Mouse (Mus musculus) forebrain, embryonic 16.5 days (tissue): ENCODE data around the gene Ripor2. TPM values are rescaled to one million over a fixed set of nuclear protein-coding genes. Genes with fewer than 3 reads are reported as not detected.
A peak's percentile ranks its signal among the peaks of the same experiment; 100 is the strongest.

Experiments
- ATAC-seq: fragments of 200-750 bp; cut with Nextera tagmentation; 2 replicates; pipeline ENCODE4 v1.8.0; 2017; ENCODE audit warnings: mild to moderate bottlenecking, moderate library complexity
- H3K27ac ChIP-seq: fragments of 300-500 bp; sonication (generic); 2 replicates; pipeline ENCODE4 v1.5.1; 2014; ENCODE audit warnings: low read length, control low read depth
- H3K27me3 ChIP-seq: fragments of 300-500 bp; sonication (generic); replicated peaks from 2 replicates; pipeline ENCODE4 v1.6.1; 2014; ENCODE audit warnings: low read length; ENCODE audit not compliant: control insufficient read depth, insufficient read depth
- H3K36me3 ChIP-seq: fragments of 300-500 bp; sonication (generic); 2 replicates; pipeline ENCODE4 v1.6.1; 2014; ENCODE audit not compliant: control insufficient read depth, insufficient read depth
- H3K4me1 ChIP-seq: fragments of 300-500 bp; sonication (generic); replicated peaks from 2 replicates; pipeline ENCODE4 v1.6.1; 2014; ENCODE audit warnings: low read length; ENCODE audit not compliant: control insufficient read depth, insufficient read depth
- H3K4me2 ChIP-seq: fragments of 300-500 bp; sonication (generic); 2 replicates; pipeline ENCODE4 v1.6.1; 2014; ENCODE audit warnings: mild to moderate bottlenecking, low read length, control low read depth
- H3K4me3 ChIP-seq: fragments of 300-500 bp; sonication (generic); replicated peaks from 2 replicates; pipeline ENCODE4 v1.5.1; 2014; ENCODE audit warnings: mild to moderate bottlenecking, low read length, control low read depth
- H3K9ac ChIP-seq: fragments of 300-500 bp; sonication (generic); replicated peaks from 2 replicates; pipeline ENCODE4 v1.6.1; 2014; ENCODE audit warnings: low read depth, low read length, control low read depth
- H3K9me3 ChIP-seq: fragments of 300-500 bp; sonication (generic); 2 replicates; pipeline ENCODE4 v1.6.1; 2016; ENCODE audit warnings: low read length; ENCODE audit not compliant: control insufficient read depth
- WGBS: fragments of 180-500 bp; shearing (Covaris S2); extraction: QIAGEN DNeasy Blood & Tissue Kit; methylation state at CpG from one replicate; pipeline ENCODE4 v1.1.7; 2014; 5-methylcytosine and 5-hydroxymethylcytosine counted together
- polyA plus RNA-seq: library from polyadenylated mRNA; unstranded; fragments of >200 nt; fragmentation: Nextera tagmentation; extraction: Ambion mirVana; gene quantifications from 2 replicates; pipeline ENCODE4 v1.2.1, GENCODE M21; 2015

The Ripor2 gene
- polyA plus RNA-seq, 1 experiment from 2014 or later = 33.8 TPM

DNA sequence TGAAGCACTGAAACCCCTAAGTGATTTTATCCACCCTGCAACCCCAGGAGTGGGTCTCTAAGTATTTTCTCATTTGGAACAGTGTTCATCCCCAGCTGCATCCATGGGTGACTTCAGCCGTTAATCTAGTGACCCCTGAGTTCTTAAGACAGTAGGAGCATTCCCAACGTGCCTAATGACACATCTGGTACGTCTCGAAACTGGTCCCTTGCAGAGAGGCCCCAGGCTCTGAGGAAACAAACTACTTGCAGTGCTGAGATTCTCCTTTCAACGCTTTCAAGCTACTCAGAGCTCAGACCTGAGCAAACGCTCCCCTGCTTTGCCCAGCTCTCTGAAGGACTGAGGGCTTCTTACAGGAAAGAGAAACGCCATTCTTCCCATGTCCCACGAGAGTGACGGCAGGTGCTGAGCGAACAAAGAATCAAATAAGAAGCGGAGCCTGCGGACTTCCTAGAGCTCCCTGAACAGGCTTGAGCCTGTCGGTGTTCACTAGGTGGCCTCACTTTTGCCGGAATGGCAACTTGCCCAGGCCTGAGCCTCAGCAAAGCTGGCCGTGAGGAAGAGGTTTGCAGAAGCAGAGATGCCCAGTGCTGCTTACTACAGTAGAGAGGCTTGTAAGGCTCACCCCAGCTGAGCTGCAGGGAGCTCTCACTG lies 97.2 kb downstream of the Ripor2 start:
- H3K27me3 ChIP-seq = no peaks in the 10 kb centered on the region
- H3K4me2 ChIP-seq = no peak overlapping the region
- H3K4me1 ChIP-seq = 0 out of 2 replicates have a peak, but pooled peaks cover 3% of the 10 kb centered on the region
- no peaks in the 10 kb centered on the region for H3K36me3 ChIP-seq
- no peak for ATAC-seq
- H3K9me3 ChIP-seq = no peaks in the 10 kb centered on the region
- WGBS = 24% methylated on average over 15 of the region's 15 CpGs
- no peak overlapping the region for H3K9ac ChIP-seq
- no peak overlapping the region for H3K27ac ChIP-seq
- no peak overlapping the region for H3K4me3 ChIP-seq

DNA sequence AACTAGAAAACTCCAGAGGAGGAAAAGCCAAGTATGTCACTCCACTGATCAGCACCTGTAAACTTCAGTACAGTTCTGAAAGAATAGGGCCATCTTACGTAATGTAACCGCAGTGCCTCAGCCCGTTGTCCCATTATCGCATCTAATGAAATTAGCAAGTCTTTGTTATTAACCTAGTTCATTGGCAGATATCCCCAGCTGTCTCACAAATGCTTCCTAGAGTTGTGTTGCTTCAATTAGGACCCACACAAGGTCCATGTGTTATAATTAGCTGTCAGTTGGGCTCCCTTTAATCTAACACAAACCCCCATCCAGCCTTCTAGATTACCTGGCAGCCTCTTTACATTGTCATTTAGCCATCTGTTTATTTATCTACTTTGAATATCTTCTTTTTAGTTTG lies 99.0 kb downstream of the Ripor2 start:
- Histone ChIP-seq H3K9me3 (no peaks in the 10 kb centered on the region), H3K27ac (no peak overlapping the region), H3K4me3 (no peak overlapping the region), H3K9ac (no peak overlapping the region), H3K4me1 (0 out of 2 replicates have a peak, but pooled peaks cover 3% of the 10 kb centered on the region), H3K4me2 (no peak overlapping the region), H3K36me3 (no peaks in the 10 kb centered on the region), H3K27me3 (no peaks in the 10 kb centered on the region)
- 50% methylated on average over 4 of the region's 4 CpGs for WGBS
- ATAC-seq = no peak

DNA sequence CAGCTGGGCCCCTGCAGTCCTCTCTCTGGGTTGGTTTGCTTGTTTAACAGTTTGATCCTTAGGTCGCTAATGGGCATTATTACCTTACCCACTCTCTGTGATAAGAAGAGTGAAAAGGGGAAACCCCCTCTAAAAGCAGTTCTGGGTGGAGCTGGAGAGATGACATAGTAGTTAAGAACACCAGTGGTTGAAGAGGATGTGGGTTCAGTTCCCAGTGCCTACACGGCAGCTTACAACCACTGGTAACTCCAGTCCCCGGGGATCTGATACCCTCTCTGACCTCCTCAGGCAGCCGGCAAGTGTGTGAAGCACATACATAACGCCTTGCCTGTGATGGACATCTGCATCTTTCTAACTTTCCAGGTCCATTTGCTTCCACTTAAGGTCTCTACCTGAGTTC lies 100.4 kb downstream of the Ripor2 start:
- no peak overlapping the region for H3K4me2 ChIP-seq
- H3K4me1 ChIP-seq = peaks cover 15% of the 10 kb centered on the region
- no peak overlapping the region for H3K27ac ChIP-seq
- no peaks in the 10 kb centered on the region for H3K9me3 ChIP-seq
- WGBS = 91% methylated on average over 5 of the region's 5 CpGs
- no peak overlapping the region for H3K4me3 ChIP-seq
- H3K9ac ChIP-seq = no peak overlapping the region
- no peaks in the 10 kb centered on the region for H3K27me3 ChIP-seq
- no peaks in the 10 kb centered on the region for H3K36me3 ChIP-seq
- ATAC-seq = no peak

DNA sequence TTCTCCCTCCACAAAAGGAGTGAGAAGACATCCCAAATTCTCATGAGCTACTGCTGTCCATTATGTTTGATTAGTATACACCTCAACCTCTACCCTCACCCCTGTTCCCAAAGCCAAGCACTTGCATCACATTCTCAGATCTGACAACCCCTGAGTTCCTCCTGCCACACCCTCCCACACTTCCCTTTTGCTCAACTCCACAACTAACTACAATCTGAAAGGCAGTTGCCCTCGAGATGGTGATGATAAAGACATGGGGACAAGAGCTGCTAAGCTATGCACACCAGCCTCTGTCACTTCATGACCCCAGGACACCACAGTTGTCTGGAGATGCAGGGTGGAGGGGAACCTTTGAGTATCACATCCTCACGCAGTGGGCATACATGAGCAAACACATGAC lies 102.5 kb downstream of the Ripor2 start:
- 86% methylated on average over 2 of the region's 2 CpGs for WGBS
- no peak for ATAC-seq
- H3K27me3 ChIP-seq = peaks cover 5% of the 10 kb centered on the region; the same call in 1 of the 2 replicates
- no peaks in the 10 kb centered on the region for H3K36me3 ChIP-seq
- H3K4me2 ChIP-seq = no peak overlapping the region
- no peaks in the 10 kb centered on the region for H3K9me3 ChIP-seq
- no peak overlapping the region for H3K4me3 ChIP-seq
- no peak overlapping the region for H3K27ac ChIP-seq
- no peak overlapping the region for H3K9ac ChIP-seq
- H3K4me1 ChIP-seq = peaks cover 15% of the 10 kb centered on the region

DNA sequence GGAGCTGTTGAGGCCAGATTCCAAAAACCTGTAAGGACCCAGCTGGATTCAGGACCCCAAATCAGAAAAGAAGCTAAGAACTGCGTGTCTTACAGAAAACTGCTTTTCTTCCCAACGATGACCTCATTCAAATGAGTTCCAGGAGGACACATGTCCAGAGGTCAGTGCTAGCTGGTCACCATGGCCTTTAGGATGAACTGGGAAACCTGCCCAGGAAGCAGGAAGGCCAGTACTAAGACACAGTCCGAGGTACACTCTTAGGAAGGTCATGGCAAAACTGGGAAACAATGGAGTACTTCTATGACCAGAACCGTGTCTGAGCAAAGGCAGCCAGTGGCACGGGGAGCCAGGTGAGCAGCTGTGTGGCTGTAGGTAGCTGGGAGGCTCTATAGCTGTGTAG lies 103.9 kb downstream of the Ripor2 start:
- H3K4me3 ChIP-seq = no peak overlapping the region
- 72% methylated on average over 5 of the region's 5 CpGs for WGBS
- H3K27me3 ChIP-seq = peaks cover 5% of the 10 kb centered on the region; the same call in 1 of the 2 replicates
- no peaks in the 10 kb centered on the region for H3K9me3 ChIP-seq
- peaks cover 15% of the 10 kb centered on the region for H3K4me1 ChIP-seq
- no peaks in the 10 kb centered on the region for H3K36me3 ChIP-seq
- ATAC-seq = no peak
- peak overlapping the region; percentile 14; the same call in 1 of the 2 replicates for H3K27ac ChIP-seq
- no peak overlapping the region for H3K9ac ChIP-seq
- no peak overlapping the region for H3K4me2 ChIP-seq

DNA sequence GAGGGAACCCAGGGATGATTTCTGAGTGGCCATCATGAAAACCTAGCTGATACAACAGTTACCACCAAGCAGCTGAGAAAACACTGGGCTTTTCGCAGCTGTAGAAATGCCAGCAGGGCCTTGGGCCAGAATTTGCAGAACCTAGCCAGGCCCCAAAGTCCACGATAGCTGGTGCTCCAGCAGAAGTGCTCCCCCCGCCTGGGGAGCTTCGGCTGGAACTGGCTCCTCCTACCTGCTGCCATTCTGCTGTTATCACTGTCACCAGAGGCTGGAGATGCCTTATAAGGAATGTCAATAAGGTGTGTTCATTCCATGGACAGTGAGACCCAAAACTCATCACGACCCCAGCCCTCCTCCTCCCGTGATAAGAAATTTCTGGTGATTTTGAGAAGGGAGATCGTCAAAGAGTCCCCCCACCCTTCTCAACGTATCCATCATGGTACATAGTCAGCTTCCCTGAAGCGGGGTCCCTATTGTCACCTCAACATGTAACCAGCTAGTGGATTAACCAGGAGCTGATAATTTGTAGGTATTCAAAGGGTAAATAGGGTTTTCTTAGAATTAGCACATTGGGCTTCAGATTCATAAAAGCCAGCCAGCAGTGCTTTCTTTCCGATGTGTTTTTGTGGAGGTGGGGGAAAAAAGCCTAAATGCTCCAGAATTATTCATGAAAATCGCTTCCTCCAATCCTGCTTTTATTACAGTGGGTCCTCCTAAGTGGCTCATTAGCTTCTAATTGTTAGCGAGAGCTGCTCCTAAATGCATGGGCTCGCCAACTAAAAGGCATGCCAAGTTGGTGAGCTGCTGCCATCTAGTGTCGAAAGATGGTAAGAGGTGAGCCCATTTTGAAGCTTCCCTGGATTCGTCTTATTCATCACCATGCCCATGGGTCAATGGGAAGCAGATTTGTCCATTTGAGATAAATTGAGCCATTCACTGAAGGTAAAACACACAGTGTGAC lies 105.0 kb downstream of the Ripor2 start:
- H3K27me3 ChIP-seq = peaks cover 5% of the 10 kb centered on the region; the same call in 1 of the 2 replicates
- no peaks in the 10 kb centered on the region for H3K36me3 ChIP-seq
- WGBS = 10% methylated on average over 15 of the region's 15 CpGs
- H3K9ac ChIP-seq = peak overlapping the region; percentile 6
- H3K9me3 ChIP-seq = no peaks in the 10 kb centered on the region
- ATAC-seq = peak; percentile 97
- H3K27ac ChIP-seq = peak overlapping the region; percentile 77
- H3K4me2 ChIP-seq = peak overlapping the region; percentile 40
- H3K4me3 ChIP-seq = peak overlapping the region; percentile 32
- H3K4me1 ChIP-seq = peaks cover 15% of the 10 kb centered on the region

DNA sequence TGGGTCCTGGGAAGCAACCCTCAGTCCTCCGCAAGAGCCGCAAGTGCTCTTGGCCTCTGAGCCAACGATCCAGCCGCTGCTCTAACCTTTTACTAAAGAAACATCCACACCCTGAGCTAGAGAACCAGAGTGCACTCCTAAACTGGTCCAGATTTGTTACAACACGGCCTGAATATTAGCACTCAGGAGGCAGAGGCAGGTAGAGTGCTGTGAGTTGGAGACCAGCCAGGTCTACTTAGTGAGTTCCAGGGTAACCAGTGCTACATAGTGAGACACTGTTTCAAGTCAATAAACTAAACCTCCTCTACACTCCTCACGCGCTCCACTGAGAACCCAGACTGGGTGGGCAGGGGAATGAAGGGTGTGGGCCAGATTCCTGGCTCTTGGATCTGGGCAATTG lies 111.3 kb downstream of the Ripor2 start:
- H3K4me1 ChIP-seq = no peaks in the 10 kb centered on the region

DNA sequence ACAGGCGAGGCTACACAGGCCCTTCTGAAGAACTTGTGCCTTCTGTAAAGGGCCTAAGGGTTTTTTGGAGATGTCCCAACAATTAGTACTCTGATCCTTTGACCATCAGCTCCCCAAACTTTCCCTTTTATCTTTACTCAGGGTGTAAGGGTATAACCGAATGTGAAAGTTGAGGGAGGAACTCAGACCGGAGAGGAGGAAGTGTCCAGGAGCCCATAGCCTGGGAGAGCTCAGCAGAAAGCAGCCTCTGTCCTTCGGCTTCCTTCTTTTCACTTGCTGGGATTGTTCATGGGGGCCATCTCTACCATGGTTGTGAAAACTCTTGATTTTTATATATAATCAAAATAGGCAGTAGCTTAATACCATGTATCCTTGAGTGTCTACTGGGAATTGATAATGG lies 116.8 kb downstream of the Ripor2 start:
- Histone ChIP-seq H3K4me1 (no peaks in the 10 kb centered on the region), H3K9ac (no peak overlapping the region), H3K4me3 (no peak overlapping the region), H3K4me2 (no peak overlapping the region), H3K9me3 (no peaks in the 10 kb centered on the region), H3K36me3 (no peaks in the 10 kb centered on the region), H3K27ac (no peak overlapping the region), H3K27me3 (no peaks in the 10 kb centered on the region)
- WGBS = 93% methylated on average over 4 of the region's 4 CpGs
- no peak for ATAC-seq

More for the DNA sequence above, 111.3 kb downstream of the Ripor2 start:
- ATAC-seq = no peak
- peaks cover 5% of the 10 kb centered on the region; the same call in 1 of the 2 replicates for H3K27me3 ChIP-seq
- WGBS = 88% methylated on average over 7 of the region's 7 CpGs
- H3K9ac ChIP-seq = no peak overlapping the region
- no peak overlapping the region for H3K27ac ChIP-seq
- H3K9me3 ChIP-seq = no peaks in the 10 kb centered on the region
- H3K4me2 ChIP-seq = no peak overlapping the region
- no peak overlapping the region for H3K4me3 ChIP-seq
- no peaks in the 10 kb centered on the region for H3K36me3 ChIP-seq

DNA sequence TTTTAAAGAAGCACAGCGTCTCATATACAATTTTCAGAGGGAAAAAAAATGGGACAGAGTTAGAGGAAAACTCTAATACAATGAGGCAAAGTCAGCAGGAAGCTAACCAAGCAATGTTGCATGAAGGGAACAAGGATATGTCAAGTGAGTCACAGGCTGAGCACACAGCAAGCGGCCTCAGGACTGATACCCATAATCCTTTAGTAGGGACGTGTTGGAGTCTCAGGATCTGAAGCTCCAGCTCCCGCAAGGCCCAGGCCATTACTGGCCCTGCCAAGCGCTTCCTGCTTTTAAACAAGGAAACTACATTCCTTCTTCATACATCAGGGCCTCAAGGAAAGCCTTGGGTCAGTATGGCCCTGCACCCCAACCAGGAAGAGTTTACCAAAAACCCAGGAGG lies 120.1 kb downstream of the Ripor2 start:
- Histone ChIP-seq H3K4me2 (no peak overlapping the region), H3K4me1 (no peaks in the 10 kb centered on the region), H3K9ac (no peak overlapping the region), H3K36me3 (no peaks in the 10 kb centered on the region), H3K4me3 (no peak overlapping the region), H3K27ac (no peak overlapping the region), H3K9me3 (no peaks in the 10 kb centered on the region), H3K27me3 (no peaks in the 10 kb centered on the region)
- no peak for ATAC-seq
- WGBS = 86% methylated on average over 5 of the region's 5 CpGs
